Mouse (Mus musculus) heart, postnatal 14 days (tissue): ENCODE results near the gene Gpr35. TPM values are rescaled to one million over a fixed set of nuclear protein-coding genes. Genes with fewer than 3 reads are reported as not detected.

ENCODE experiments used
- DNase-seq, 2 experiments: peaks; one replicate each; pipeline ENCODE4 v3.0.0; 2021 to 2022
- intact Hi-C: fragments of 180-260 bp; cut with DNase I; formaldehyde crosslinking; loops from one replicate; pipeline ENCODE4 v1.15.1; 2025
- total RNA-seq, 2 experiments: library from RNA; stranded (reverse); gene quantifications; 2 replicates each; pipeline ENCODE4 v1.2.3; 2021

The Gpr35 gene
- total RNA-seq, 2 experiments from 2014 or later: 0.48 to 0.61 TPM

DNA sequence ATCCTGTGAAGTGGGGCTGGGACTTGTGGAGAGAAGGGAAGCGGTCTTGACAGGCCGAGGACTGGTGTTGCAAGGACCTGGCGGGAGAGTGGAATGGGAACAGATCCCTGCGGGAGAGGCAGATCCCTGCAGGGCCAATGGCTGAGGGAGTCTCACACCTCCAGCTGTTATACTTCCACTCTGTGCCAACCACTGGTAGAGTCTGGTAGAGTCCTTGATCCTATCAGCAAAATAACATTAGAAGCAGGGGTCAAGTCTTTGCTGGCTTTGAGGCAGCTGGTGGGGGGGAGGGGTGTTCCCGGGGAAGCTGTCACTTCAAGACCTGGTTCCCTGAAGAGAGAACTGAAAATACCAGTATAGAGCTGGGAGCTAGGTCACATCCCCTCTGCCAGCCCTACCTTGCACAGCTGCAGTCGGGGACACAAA, 25.5 kb downstream of the Gpr35 start:
- intact Hi-C loops: loop anchor here (2.0 kb wide), 1 partner anchor 23 kb away; no protein-coding TSS in a partner anchor
- DNase-seq: peak in 1 of 2 experiments; percentile 19

GRCm38 (mm10) chr1:92978645-92979044, 28.0 kb downstream of the Gpr35 start:
- DNase-seq: no peak
- intact Hi-C loops: no loop called here

GRCm38 (mm10) chr1:92979073-92979602, 28.5 kb downstream of the Gpr35 start:
- no peak for DNase-seq
- intact Hi-C loops: no loop called here

DNA sequence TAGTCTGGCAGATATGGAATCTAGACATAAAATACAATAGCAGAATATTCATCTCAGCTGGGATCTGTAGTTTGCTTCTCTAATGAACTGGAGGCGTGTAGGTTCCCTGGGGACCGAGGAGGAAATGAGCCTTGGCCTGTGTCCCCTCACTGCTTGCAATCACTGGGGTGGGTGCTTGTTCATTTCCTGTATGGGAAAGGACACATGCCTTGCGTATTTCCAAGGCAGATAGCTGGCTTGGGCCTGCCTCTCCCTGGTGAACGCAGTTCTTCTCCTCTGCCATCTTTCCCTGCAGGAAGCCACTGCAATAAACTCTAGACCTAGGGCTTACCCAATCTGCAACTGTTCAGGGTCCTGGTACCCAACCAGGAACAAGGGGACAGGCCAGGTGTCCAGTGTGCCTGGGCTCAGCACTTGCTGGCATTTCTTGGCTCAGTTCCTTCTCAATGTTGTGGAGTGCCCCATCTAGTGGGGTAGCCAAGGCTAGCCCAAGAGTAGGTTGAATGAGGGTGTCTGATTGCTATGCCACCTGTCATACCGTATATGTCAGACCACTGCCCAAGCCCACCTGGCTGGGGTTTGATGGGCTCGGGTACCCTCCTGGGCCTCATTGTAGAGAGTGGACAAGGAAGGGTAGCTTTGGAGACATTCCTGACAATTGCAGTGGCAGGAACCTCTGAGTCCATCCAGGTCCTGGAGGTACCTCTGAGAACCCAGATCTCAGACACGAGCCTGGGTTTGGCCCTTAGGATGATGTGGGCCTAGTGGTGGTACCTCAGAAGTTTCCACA, 30.6 kb downstream of the Gpr35 start:
- peak; percentile 62 to 67 for DNase-seq
- intact Hi-C loops: no loop called here

DNA sequence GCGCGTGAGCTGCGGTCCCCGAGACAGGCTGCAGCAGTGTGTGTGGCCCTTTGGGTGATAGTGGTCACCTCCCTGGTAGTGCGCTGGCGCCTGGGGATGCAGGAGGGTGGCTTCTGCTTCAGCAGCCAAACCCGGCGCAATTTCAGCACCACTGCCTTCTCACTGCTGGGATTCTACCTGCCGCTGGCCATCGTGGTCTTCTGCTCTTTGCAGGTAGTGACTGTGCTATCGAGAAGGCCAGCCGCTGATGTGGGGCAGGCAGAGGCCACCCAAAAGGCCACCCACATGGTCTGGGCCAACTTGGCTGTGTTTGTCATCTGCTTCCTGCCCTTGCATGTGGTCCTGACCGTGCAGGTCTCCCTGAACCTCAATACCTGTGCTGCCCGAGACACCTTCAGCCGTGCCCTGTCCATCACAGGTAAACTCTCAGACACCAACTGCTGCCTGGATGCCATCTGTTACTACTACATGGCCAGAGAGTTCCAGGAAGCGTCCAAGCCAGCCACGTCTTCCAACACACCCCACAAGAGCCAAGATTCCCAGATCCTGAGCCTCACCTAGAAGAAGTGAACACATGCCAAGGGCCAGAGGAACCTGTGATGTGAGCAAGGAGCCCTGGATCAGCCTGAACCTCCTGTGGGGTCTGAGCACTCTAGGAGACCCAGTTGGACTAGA, 32.4 kb downstream of the Gpr35 start:
- no peak for DNase-seq
- intact Hi-C loops: no loop called here

DNA sequence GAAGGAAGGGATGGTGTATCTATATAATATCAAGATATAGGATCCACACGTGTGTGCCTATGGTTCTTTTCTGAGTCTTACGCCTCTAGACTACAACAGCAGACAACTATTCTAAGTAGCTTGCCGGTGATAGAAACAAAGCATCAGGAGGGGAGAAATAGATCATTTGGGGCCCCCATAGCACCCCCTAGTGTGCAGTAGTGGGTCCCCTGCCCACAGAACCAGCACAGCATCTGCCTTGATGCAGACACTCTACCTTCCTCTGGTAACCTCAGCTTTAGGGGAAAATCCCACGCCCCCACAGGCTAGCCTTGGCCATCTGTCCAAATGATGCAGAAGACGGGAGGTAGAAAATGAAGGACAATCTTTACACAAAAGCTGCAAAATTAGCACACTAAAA, 34.3 kb downstream of the Gpr35 start:
- intact Hi-C loops: no loop called here
- DNase-seq: no peak

GRCm38 (mm10) chr1:92988894-92989293, 38.2 kb downstream of the Gpr35 start:
- no peak for DNase-seq
- intact Hi-C loops: no loop called here

DNA sequence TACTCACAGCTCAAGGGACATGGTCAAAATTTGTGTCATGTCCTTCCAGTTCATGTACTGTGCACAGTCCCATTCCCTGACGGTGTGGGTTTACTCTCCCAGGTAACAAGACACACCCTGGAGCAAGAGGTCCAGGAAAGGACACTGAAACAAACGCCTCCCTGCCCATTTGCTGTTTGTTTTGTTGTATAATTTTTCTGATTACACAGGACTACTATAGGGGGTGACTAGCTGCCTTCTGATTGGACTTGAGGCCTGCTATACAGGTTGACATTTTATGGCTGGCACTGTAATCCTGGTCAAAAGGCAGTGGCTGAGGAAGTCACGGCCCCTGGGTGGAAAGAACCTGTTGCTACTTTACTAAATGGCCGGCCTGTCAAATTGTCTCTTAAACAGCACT, 39.2 kb downstream of the Gpr35 start:
- no peak for DNase-seq
- intact Hi-C loops: no loop called here

DNA sequence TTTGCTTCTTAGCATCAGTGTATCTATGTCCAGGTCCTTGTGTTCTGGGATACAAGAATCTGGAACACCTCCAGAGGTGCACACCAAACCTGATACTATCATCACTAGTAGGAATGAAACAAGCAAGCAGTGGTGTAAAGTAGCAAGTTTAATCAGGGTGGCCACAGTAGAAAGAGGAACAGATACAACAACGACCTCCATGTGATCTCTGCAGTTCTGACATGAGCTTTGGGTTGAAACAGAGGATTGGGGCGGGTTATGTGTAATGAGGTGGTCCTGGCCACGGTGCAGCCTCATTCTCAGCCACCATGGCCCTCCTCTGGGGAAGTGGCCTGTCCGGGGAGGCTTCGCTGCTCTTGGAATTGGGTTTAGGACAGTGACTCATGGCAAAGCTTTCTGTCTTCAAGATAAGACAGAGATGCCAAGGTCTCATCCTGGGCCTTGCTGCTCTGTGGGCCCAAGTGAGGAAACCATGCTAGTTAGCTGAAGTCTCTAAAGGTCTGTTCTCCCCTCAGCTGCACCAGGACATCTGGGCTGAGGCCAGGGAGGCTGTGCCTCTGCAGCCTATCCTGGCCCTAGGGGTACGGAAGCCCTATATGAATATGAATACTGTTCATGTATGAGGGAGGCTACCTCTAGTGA, 41.7 kb downstream of the Gpr35 start:
- intact Hi-C loops: no loop called here
- no peak for DNase-seq

GRCm38 (mm10) chr1:92992880-92993279, 42.2 kb downstream of the Gpr35 start:
- DNase-seq: no peak
- intact Hi-C loops: no loop called here

DNA sequence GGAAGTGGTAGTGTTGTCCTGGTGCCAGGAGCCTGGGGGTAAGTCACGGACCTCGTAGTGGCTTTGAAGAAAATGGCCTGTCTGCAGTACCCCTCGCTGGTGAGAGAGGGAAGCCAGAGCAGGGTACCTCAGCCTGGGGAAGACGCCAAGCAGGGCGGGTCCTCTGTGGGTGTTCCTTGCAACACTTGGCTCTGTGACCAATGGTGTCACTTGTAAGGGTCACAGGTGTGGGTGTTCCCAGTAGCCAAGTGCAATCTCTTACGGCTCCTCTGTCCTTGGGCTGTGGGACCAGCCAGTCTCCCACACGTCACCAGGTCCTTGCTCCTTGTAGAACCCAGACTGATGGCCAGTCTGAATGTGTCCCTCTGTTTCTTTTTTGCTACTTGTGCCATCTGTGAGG, 55.4 kb downstream of the Gpr35 start, which contains the start of gene Aqp12:
Gene Aqp12, plus strand, starts transcription at position 274 of the 400 bp plus-strand sequence.
- DNase-seq: no peak
- intact Hi-C loops: no loop called here

DNA sequence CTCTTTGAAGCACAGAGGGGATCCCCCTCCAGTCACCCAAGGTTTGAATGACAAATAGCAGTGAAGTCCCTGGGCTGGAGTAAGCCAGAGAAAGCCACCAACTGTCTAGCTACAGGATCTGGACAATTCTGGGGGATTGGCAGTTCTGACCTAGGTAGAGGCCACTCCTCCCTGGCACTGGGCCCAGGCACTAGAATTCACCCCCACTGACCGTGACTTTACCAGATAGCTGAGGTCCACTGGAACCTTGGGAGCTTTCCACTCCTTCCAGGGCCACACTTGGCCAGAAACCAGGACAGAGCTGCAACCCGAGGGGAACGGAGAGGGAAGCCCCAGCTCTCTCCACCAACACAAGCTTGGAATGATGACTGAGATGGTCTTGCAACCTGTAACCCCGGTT, 58.5 kb downstream of the Gpr35 start:
- intact Hi-C loops: no loop called here

GRCm38 (mm10) chr1:93010731-93011130, 60.1 kb downstream of the Gpr35 start:
- intact Hi-C loops: loop anchor here (1.0 to 5.0 kb wide), 2 partner anchors 53 to 72 kb away; no protein-coding TSS in a partner anchor
- DNase-seq: peak; percentile 18 to 41

More for the DNA sequence above, 58.5 kb downstream of the Gpr35 start:
- peak; percentile 29 to 38 for DNase-seq

GRCm38 (mm10) chr1:93012103-93012585, 61.5 kb downstream of the Gpr35 start:
- intact Hi-C loops: loop anchor here (5.0 kb wide), 1 partner anchor 70 kb away; no protein-coding TSS in a partner anchor

DNA sequence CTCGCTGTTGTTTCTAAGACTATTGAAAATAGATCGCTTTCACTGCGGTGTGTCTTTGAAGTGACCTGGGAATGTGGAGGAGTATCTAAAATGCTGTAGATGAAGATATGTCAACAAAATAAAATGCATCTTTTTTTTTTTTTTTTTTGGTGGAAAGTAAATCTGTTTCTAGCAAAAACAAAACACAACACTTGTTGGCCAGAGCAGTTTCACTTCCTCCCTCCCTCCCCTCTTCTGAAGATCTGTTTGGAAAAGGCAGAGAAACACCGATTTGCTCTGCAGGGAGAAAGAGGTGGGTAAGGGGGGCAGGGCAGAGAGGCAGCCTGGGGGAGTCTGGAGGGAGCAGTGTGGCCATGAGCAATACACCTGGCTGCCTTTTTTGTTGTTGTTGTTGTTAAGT, 62.7 kb downstream of the Gpr35 start:
- no peak for DNase-seq
- intact Hi-C loops: loop anchor here (5.0 kb wide), 1 partner anchor 69 kb away; no protein-coding TSS in a partner anchor

More at GRCm38 (mm10) chr1:93012103-93012585, 61.5 kb downstream of the Gpr35 start:
- DNase-seq: peak in 1 of 2 experiments; percentile 15

DNA sequence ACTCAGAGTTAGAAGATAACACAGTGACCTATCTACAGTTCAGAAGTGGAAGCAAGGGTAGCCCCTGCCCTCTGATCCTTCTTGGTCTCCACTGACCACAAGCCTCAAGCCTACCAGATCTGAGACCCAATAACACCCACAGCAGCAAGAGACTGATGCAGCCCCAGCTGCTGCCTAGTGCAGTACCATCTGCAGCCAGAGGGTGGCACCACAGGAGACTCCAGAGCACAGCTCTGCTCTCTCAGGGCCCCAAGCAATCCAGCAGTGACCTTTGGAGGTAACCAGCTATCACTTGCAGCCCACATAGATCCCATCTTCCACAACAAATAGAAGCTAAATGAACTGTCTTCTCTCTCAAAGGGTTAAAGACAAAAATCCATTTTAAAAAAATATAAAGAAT, 63.8 kb downstream of the Gpr35 start:
- peak; percentile 81 to 87 for DNase-seq
- intact Hi-C loops: loop anchor here (5.0 kb wide), 1 partner anchor 68 kb away; no protein-coding TSS in a partner anchor

GRCm38 (mm10) chr1:93015136-93015535, 64.5 kb downstream of the Gpr35 start:
- intact Hi-C loops: no loop called here
- no peak for DNase-seq

DNA sequence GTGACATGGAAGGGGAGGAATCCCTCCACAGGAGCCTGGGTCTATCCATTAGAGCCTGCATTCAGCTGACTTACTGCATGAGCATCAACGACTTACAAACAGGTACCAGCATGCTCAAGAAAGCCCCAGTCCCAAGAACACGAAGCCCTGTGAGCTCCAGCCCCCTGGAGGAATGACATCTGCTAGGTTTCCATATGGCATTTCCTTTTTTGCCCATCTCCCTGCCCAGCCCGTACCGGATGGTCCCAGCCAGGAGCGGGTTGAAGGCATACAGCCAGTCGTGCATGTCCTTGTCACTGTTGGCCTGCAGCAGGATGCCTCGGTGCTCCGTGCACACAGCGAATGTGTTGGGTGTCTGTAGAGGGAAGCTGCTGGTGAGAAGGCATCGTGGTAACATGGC, 68.1 kb downstream of the Gpr35 start:
- intact Hi-C loops: no loop called here
- DNase-seq: no peak

GRCm38 (mm10) chr1:93020602-93021001, 69.9 kb downstream of the Gpr35 start:
- no peak for DNase-seq
- intact Hi-C loops: no loop called here

- intact Hi-C loops: no loop called here
- DNase-seq: no peak
Measured at GRCm38 (mm10) chr1:93026600-93026999, 75.9 kb downstream of the Gpr35 start.
